Mouse (Mus musculus) layer of hippocampus, adult 11-12 months (tissue): Measurements from ENCODE around the gene Tacc2.

ENCODE experiments used
- DNase-seq: peaks from one replicate; pipeline ENCODE4 v3.0.0; 2022; ENCODE audit warnings: low spot score

The Tacc2 gene

DNA sequence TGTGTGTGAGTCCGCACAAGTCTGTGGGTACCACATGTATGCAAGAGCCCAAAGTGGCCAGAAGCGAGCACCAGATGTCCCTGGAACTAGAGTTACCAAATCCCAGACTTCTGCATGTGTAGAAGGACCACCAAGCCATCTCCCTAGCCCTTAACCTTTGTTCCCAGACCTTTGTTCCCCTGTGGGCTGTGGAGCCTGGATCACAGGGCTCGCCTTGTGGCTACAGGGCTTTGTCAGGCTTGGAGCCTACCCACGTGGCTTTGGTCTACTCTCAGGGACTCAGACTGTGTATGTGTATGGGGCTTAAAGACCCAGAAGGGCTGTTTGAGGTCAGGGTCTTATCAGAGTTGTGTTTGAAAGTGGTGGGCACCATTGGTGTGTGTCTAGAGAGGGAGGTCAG lies 111.4 kb downstream of the Tacc2 start:
- no peak for DNase-seq

DNA sequence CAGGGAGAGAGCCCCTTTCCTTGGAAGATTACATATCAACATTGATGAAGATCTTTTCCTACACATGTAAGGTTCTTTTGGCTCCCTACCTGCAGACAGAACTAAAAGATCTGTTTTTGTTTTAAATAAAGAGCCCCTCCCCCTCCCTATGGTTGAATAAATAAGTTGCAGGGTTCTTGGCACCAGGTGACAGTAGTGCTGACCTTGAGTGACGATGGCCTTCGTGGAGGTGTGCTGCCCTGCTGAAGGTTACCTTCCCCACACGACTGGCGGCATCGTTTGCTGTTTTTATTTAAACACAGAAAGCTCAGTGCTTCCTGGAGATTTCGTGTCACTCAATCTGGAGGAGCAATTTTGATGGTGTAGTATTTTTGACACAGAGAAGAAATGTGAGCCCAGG lies 113.6 kb downstream of the Tacc2 start:
- no peak for DNase-seq

DNA sequence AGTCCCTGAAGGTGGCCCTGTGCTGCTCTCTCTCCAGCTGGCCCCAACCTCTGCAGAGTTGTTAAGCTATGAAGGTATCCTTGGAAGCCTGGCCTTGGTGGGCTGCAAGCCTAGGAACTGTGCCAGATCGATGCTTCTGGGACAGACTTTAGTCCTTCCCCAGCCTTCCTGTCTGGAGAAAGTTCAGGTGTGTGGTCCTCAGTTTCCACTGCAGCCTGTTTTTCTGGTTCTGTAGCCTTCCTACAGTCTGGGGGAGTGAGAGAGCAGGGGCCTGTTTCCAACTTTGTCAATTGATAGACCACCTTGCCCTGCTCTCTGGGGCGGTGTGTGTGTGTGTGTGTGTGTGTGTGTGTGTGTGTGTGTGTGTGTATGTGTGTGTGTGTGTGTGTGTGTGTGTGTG lies 114.7 kb downstream of the Tacc2 start:
- no peak for DNase-seq

DNA sequence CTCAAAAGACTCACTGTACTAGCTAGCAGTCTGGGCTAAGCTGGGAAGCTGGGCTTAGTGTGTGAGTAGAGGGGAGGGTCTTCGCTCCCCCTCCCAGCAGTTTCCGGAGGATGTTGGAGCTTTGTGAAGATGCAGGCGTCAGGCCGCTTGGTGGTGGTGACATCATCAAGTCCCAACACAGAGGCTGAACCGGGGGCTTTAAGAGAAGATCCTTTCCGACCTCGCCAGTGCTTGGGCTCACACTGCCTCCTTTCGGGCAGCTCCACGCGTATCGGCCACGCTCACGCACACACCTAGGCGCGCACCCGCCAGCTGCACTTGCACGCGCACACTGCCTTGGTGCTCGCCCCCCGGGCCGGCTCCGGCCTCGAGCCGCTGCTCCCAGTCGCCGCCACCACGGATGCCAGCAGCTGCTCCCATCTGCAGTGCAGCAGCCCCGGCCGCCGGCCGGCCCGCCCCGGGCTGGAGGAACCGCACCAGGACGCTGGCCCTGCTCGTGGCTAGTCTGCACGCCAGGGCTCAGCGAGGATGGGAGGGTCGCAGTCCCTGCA lies 115.2 kb downstream of the Tacc2 start:
- peak; percentile 78 for DNase-seq

DNA sequence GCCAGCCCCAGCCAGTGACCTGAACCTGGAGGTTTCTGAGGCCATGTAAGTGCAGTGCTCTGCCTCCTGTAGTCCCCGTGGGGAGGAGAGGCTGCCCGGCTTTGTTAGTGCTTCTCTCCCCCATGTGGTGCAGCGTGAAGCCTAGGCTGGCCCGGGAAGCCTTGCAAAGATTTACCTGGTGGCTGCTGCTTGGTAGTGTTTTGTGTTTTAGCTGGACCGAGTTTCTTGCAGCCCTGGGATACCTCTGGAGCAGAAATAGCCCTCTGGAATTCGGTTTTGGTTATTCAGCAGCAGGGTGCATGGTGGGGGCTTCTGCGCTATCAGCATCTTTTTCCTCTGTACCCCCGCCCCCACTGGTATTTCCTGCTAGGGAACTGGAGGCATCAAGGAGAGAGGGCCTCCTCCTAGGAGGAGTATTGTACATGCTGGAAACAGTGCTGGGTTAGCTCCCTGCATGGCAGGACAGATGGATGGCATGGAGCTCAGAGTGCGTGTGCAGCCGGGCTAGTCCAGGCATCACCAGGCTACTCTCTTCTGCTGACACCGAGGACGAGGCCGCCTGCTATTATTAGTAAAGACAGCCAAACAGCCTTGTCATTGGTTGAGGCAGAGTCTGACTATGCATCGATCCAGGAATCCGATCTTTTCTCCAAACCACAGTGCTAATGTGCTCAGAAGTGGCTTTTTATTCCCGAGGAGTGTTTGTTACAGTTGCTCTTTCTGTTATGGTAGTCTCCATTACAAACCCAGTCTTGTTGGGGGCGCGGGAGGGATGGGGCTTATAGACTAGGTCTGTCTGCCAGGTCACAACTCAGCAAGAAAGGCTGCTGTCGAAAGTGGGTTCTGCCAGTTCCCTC lies 115.9 kb downstream of the Tacc2 start:
- peak; percentile 30 for DNase-seq

DNA sequence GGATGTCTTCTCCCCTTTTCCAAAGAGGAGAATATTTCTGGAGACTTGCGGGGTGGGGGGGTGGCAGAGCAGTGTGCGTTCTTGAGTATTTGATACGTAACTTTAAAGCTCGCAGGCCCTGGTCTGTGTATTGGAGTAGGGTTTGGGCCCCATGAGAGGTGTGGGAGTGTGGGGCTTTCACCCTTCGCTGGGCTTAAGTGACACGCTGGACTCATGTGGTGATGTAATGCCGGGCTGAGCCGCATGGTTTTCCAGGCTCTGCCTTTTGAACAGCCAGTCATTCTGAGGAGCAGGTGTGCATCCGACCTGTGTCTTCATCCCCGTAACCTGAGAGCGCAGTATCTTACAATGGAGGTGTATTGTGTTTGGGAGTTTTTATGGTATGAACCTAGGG lies 116.6 kb downstream of the Tacc2 start:
- no peak for DNase-seq

DNA sequence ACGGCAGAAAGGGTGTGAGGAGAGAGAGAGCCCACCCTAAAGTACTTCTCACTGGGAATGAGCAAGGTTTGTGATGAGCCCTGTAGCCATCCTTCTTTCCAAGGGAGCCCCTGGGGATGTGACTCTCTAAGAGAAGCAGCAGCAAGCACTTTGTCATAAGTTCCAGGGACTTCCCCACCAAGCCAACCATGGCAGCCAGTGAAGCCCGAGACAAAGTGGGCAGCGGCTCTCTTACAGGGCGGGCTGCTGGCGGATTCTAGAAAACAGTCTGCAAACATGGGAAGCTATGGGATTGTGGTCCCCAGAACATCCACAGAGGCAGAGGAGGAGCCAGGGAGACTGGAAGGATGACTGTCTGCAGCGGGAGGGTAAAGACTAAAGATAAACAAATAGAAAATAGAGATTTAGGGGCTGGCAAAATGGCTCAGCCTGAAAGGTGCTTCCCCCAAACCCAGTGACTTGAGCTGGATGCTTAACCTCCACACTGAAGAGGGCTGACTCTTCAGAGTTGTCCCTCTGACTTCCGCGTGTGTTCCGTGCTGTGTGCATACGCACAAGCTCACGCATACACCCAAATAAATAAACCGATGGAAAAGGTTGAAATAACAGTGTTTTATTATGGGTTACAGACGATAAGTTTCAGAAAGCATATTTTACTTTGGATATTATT lies 118.6 kb downstream of the Tacc2 start:
- no peak for DNase-seq

DNA sequence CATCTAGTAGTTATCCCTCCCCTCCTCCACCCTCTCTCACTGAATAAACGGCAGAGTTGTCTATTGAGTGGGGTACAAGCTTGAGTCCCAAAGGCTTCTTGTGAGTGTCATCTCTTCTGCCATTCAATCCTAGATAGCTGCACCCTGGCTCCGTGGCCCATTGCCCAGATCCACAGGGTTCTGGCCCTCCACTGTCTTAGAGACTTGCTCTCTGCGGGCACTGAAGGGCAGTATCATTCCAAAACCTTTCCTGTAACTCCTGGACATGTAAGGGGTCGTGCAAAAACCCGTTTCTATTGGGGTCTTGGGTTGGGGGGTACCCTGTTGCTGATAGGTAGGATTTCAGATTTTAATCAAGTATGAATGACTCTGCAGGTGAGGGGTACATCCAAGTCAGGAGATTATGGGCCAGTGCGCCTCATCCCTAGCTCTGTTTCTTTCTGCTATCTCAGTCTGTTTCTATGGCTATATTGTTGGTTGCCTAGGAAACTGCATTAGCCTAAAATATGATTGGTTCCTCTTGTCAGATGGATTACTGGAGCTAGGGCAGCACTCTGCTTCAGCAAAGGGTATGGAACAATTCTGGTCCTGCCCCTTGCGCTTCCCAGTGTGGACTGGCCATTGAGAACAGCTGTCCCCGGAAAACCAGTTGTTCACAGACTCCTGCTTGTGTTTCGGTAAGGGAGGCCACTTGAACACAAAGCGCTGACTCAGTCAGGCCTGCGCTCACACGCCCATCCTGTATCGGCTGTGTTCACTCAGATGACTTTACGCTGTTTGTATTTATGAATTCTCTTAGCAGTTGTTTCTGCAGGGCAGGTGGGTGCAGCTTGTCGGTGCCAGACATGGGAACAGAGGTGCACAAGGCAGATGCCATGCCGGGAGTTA lies 119.4 kb downstream of the Tacc2 start:
- DNase-seq, result no peak

DNA sequence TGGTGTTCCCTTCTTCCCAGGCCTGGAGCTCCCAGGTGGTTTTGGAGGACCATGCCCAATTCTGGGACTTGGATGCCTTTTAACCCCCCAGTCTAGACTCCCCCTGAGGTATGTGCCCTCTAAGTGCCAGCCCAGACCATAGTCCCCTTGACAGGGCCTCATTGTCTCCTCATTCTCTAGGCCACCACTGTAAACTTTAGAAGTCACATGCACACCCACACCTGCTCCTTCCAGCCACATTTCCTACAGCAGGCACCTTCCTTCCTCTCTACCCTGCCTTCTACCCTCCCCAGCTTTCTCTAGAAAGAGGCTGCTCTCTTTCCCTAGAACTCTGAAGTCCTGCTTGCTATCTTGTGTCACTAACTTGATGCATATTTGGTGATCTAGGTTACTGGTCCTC lies 121.2 kb downstream of the Tacc2 start:
- no peak for DNase-seq

DNA sequence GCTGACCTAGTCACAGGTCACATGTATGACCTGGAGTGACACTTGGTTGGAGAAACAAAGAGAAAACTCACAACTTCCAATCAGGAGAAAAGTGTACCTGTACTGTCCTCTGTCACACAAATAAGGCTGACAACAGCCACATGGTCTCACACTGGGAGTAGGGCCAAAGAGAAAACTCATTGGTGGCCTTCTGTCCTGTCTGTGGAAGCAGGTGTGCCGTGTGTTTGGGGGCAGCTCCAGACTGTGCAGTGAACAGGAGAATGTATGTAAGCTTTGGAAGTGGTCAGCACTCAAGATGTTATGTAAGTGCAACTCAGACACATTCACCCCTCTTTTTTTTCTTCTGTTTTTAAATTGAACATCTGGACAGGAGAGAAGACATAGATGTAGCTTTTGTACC lies 124.1 kb downstream of the Tacc2 start:
- no peak for DNase-seq

DNA sequence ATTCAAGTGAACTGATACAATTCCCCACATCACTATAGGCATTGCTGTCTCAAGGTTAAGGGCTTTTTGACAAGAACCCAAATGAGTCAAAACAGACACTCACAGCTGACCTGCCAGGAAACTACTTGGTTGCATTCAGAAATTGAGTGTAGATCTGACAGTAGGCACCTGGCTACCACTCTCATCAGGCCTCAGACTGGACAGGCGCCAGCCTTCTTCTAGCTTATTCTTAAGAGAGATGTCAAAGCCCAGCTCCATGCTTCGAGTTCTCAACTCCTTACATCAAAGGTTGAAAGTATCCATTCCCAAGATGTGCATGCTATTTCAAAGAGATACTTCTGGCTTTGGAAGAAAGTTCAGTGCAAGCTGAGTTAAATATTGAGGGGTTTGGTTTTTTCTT lies 128.0 kb downstream of the Tacc2 start:
- DNase-seq, result no peak

DNA sequence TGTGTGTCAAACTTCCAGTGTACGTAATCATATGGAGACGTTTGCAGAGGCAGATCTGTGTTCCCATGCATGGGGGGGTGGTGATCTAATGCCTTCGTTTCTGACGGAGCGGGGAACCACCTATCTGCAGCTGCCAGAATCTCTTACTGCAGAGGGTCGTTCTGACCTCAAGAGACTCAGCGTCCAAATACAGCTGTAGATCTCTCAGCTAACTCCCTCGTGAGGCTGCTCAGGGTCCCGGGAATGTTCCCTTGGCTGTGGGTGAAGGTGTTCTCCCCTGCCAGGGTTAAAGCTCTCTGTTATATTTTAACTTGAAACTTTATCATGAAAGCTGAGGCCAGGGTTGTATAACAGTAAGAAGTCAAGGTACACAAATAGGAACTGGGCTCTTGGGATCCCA lies 131.7 kb downstream of the Tacc2 start:
- DNase-seq, result no peak

DNA sequence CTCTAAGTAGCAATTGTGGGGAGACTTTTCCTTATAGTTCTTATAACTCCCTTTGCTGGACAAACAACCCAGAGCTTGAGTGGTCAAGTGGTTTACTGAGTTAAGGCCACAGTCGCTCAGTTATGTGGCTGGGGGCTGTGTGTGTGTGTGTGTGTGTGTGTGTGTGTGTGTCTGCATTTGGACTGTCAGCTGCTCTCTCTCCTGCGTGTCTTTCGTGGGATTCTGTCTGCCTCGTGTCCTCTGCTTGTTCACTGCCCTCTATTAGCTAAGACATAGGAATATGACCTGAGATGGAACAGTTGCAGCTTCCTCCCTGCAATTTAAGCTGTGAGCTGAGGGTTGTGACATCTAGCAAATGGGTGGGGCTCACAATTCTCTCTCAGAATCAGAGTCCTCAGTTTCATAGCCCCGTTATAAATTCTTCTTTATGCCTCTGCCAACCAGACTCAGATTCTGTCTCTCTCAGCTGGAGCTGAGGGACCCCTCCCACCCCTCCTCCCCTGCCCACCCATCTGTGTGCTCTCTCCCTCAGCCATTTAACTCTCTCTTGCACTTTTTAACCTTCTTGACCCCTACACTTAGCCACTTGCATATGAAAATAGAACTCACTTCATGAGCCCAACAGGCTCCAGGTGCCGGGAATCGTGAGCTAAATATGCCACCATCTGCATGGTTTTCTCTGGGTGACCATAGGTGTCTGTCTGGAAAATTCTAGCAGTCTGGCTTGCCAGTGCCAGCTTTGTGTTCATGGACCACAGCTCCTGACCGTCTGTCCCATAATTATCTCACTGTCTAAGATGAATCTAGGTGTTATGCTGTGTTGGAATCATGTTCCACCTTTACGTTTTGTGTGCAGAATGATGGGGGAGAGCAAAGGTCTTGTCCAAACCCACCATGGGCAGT lies 132.4 kb downstream of the Tacc2 start:
- DNase-seq, result no peak

DNA sequence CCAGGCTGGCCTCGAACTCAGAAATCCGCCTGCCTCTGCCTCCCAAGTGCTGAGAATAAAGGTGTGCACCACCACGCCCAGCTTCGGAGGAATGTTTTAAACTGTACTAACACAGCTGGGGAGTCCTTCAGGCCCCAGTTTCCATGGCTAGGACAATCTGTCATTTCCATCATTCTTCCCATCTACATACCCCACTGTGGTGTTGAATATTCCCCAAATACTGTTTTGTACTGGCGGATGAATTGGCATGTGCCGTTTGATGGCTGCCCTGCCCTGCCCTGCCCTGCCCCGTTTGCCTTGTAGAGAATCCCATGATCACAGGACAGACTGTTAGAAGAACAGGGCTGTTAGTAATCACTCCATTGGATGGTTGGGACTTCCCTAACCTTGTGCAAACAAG lies 134.6 kb downstream of the Tacc2 start:
- no peak for DNase-seq

DNA sequence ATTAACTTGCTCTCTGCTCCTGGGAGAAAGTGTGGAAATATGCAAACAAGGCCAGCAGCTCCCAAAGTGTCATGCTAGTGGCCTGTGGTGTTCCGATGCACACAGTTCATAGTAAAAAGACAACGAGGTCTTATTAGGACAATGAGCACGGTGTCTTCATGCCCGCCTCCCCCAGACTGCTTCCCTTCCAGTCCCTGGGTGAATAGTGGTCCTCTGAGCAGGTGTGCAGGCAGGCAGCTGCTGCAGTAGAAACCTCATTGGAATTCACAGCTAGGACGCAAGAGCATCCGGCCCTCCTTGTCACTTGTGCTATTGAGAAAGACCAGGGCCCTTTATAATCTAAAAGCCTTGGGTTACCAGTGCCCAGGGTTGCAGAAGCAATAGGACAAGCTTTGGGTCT lies 136.1 kb downstream of the Tacc2 start:
- no peak for DNase-seq

DNA sequence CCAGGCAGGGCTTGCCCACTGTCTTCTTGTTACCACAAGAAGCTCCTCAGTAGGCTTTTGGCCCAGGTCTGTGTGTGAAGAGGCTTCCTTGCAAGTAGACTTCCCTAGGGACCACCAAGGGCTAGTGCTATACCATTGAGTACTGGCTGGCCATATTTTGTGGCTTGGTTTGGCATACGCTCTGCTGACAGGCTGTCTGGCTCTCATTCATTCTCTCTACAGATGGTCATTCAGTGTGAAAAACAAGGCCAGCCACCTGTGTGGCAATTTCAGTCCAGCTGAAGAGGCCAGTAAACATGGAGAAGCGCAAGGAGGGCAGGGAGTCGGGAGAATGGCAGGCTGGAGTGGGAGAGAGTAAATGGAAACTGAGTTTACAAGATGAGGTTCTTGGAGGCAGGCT lies 138.2 kb downstream of the Tacc2 start:
- no peak for DNase-seq

DNA sequence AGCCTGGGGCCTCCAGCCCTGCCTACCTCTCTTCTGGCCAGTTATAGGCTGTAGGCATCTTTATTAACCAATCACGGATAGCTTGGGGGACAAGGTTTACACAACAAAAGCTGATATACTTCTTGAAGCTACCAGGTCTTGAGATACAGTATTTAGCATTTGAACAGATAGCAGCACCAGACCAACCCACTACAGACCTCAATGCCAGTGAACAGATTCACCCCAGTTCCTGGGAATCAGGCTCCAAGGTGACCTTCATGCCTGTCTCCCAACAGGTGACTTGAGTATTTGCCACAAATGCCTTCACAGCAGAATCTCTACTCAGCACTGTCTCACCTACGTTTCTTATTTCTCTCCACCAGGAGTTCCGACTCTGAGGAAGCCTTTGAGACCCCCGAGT lies 139.1 kb downstream of the Tacc2 start:
- no peak for DNase-seq

DNA sequence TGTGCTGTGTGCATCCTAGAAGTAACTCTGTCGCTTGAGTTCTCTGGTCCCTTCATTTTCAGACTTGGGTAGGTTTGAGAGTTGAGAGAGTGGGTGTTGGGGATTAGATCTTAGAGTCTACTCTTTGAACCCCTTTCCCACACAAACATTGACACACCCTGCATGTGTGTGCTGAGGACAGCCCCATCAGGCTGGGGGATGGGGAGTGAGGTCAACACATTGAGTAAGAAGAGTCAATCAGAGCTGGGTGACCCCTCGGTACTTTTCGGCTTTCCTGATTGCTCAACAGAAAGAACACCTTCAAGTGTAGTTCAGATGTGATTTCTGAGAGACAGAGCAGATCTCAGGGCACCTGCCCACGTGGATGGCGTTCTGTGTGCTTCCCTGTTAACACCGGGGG lies 139.8 kb downstream of the Tacc2 start:
- DNase-seq, result no peak

DNA sequence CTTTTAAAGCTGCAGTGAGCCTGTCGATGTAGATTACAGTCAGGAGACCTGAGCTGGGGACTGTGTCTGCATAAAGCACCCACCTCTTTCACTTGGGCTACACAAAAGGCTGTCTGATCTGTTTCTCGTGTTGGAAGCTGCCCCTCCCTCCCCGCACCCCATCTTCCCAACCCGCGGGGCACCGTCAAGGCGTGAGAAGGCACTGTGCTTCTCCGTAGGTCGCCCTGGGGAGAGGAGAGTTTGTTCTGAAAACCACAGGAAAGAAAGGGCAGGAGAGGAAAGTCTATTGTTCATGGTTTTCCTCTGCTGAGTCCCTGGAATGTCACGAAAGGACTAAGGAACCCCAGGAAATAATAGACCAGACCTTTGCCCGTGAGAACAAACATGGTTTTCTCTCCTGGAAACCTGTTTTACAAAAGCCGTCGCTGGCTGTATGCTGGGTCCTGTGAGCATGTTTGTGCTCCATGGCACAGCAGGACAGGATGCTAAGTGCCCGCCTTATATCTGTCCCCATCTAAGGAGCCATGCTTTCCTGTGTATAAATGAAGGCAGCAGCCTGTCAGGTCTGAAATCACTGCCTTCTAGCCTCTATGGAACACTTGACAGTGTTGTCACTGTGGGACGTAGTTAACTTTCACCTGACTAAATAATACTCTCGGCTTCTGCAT lies 142.8 kb downstream of the Tacc2 start:
- no peak for DNase-seq

DNA sequence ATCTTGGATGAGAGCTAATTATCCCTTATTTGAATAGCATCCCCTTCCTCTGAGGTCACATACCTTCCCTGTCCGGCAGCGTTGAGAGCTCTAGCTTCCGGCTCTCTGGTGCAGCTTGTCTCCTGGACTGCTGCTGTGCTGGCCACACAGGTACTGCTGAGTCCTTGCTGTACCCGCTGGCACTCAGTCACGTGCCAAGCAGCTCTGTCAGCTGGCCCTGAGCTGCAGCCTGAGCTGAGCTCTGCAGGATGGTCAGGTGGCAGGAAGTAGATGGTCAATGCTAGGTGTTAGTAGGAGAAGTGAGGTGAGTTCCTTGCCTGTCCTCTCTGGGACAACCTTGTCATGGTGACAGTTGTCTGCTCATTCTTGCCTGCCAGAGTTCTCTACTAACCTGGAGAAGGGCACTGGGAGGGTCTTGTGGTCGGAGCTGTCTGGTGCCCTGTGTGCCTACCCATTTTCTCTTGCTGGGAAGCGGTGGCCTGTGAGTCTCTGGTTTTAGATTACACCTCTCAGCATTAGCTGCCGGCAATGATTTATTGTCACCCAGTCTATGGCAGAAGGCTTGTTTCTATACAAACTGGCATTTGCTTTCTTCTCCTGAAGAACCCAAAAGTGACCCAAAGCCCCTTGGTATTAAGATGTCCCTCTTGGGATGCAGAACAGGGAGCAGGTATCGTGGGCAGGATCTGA lies 143.6 kb downstream of the Tacc2 start:
- DNase-seq, result no peak
